Mouse (Mus musculus) cortical plate, adult 2 months (tissue): ENCODE measurements around the gene Uhrf1bp1l.

Experiments used
- CTCF ChIP-seq: fragments of 200-500 bp; IDR thresholded peaks from 2 replicates; pipeline ENCODE4 v1.5.1; 2011; ENCODE audit warnings: mild to moderate bottlenecking, control low read depth, low read length; ENCODE audit not compliant: insufficient read depth; ENCODE audit errors: extremely low read depth
- POLR2A ChIP-seq: fragments of 200-500 bp; IDR thresholded peaks from 2 replicates; pipeline ENCODE4 v1.6.1; 2011; ENCODE audit warnings: mild to moderate bottlenecking, low read length, control low read depth; ENCODE audit not compliant: insufficient read depth; ENCODE audit errors: extremely low read depth

GRCm38 (mm10) chr10:89737092-89737491, 7.7 kb upstream of the Uhrf1bp1l start:
- TF ChIP-seq CTCF: 0 out of 2 replicates have a peak, but pooled peaks have one; percentile 2
- TF ChIP-seq POLR2A: no peak
